Mouse (Mus musculus) hindbrain, postnatal 0 days (tissue): ENCODE data around the gene Trmt10a. TPM values are rescaled to one million over a fixed set of nuclear protein-coding genes. Genes with fewer than 3 reads are reported as not detected.
A peak's percentile ranks its signal among the peaks of the same experiment; 100 is the strongest.

Source experiments
- ATAC-seq: fragments of 200-750 bp; cut with Nextera tagmentation; 2 replicates; pipeline ENCODE4 v1.8.0; 2017; ENCODE audit warnings: mild to moderate bottlenecking, moderate TSS enrichment, moderate library complexity
- DNase-seq: peaks from one replicate; pipeline ENCODE4 v3.0.0-alpha.2; 2015; ENCODE audit warnings: low spot score
- H3K27ac ChIP-seq: fragments of 300-500 bp; sonication (generic); 2 replicates; pipeline ENCODE4 v1.5.1; 2014; ENCODE audit warnings: mild to moderate bottlenecking
- H3K27me3 ChIP-seq: fragments of 300-500 bp; sonication (generic); 2 replicates; pipeline ENCODE4 v1.6.1; 2014; ENCODE audit warnings: low read length, mixed read lengths; ENCODE audit not compliant: insufficient read depth
- H3K36me3 ChIP-seq: fragments of 300-500 bp; sonication (generic); 2 replicates; pipeline ENCODE4 v1.6.1; 2014; ENCODE audit warnings: low read length, mixed read lengths; ENCODE audit not compliant: insufficient read depth
- H3K4me1 ChIP-seq: fragments of 300-500 bp; sonication (generic); 2 replicates; pipeline ENCODE4 v1.6.1; 2014; ENCODE audit warnings: antibody characterized with exemption, low read length, mixed read lengths; ENCODE audit not compliant: insufficient read depth
- H3K4me2 ChIP-seq: fragments of 300-500 bp; sonication (generic); 2 replicates; pipeline ENCODE4 v1.6.1; 2014; ENCODE audit warnings: low read depth, mild to moderate bottlenecking, low read length, moderate library complexity, mixed read lengths
- H3K4me3 ChIP-seq: fragments of 300-500 bp; sonication (generic); 2 replicates; pipeline ENCODE4 v1.5.1; 2014; ENCODE audit warnings: low read length
- H3K9ac ChIP-seq: fragments of 300-500 bp; sonication (generic); replicated peaks from 2 replicates; pipeline ENCODE4 v1.6.1; 2014; ENCODE audit warnings: mild to moderate bottlenecking, low read length, moderate library complexity, mixed read lengths
- H3K9me3 ChIP-seq: fragments of 300-500 bp; sonication (generic); 2 replicates; pipeline ENCODE4 v1.6.1; 2016; ENCODE audit warnings: low read length, mixed read lengths
- CTCF ChIP-seq: IDR thresholded peaks from 2 replicates; pipeline ENCODE4 v1.5.1; 2016; ENCODE audit warnings: antibody characterized with exemption, control low read depth, low read depth
- WGBS: fragments of 180-500 bp; shearing (Covaris S2); extraction: QIAGEN DNeasy Blood & Tissue Kit; methylation state at CpG from one replicate; pipeline ENCODE4 v1.1.7; 2014; 5-methylcytosine and 5-hydroxymethylcytosine counted together
- polyA plus RNA-seq: library from polyadenylated mRNA; unstranded; fragments of >200 nt; fragmentation: Nextera tagmentation; extraction: Ambion mirVana; gene quantifications from 2 replicates; pipeline ENCODE4 v1.2.1, GENCODE M21; 2015
- total RNA-seq: library from RNA; depleted of rRNA; stranded (reverse); fragments of >200 nt; gene quantifications from 2 replicates; pipeline ENCODE4 v1.2.3, GENCODE M21; 2014

Gene Trmt10a
- total and polyA plus RNA-seq, 2 experiments from 2014 or later, result 3.1 to 9.3 TPM

DNA sequence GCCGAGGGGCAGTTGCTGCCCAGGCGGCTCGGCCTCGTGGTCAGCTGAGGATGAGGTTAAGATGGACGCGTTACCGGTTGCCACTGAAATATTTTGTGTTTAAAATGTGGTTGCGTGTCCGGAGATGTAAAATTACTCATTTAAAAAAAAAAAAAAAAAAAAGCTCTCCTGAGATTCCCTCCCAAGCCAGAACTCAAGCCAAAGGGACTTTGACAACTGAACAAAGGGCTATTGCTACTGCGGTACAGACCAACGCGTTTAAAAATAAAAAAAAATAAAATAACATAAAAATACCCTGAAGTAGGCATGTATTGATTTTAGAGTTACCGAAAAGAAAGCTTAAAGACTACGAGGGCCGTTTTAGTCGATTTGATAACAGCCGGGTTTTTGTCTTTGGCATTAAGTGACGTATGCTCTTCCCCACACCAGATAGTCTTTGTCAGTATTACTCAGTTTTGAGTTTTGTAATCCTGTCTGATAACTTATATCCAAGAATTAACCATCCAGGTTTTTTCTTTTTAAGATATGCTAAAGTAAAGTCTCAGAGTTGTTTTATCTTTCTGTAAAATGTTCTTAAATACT is 903 bp downstream of the Trmt10a start:
- Histone ChIP-seq H3K9ac (peak overlapping the region; percentile 59), H3K36me3 (no peaks in the 10 kb centered on the region), H3K27ac (peak overlapping the region; percentile 96), H3K27me3 (no peaks in the 10 kb centered on the region), H3K4me3 (peak overlapping the region; percentile 56), H3K4me2 (peak overlapping the region; percentile 65), H3K4me1 (peaks cover 4% of the 10 kb centered on the region; the same call in 1 of the 2 replicates), H3K9me3 (no peaks in the 10 kb centered on the region)
- TF ChIP-seq CTCF, result no peak
- ATAC-seq (no peak), DNase-seq (peak; percentile 38)
- under 1% methylated on average over 18 of the region's 18 CpGs for WGBS

DNA sequence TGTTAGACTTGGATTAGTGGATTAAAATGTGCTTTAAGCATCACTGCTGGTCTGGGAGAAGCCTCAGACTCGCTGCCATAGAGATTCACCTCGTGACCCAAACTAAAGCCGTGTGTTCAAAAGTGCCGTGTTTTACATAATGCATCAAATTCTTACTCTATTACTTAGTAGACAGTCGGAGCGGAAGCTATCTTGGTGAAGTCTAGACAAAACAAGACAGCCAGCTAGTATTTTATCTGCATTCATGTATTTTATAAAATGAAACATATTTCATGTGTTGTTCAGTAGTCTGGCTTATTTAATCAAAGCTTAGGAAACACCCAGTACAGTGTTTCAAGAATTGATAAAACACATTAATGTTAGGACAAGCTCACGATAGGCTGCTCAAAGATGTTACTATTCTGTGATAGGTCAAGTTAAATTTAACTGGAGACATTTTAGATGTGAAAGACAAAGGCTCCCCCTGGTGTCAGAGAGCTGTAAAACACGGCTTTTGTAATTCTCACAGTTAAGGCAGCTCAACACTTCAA is 1.5 kb downstream of the Trmt10a start, which contains the start of gene Mttp:
TSS of gene Mttp (minus strand) at position 327 of the 530 bp plus-strand sequence.
- H3K36me3 ChIP-seq, result no peaks in the 10 kb centered on the region
- WGBS, result 1% methylated on average over 8 of the region's 8 CpGs
- peak within 1 kb of the TSS; percentile 65 for H3K4me2 ChIP-seq
- no peaks in the 10 kb centered on the region for H3K9me3 ChIP-seq
- H3K27me3 ChIP-seq, result no peaks in the 10 kb centered on the region
- peak; percentile 80 for TF ChIP-seq CTCF
- peaks cover 4% of the 10 kb centered on the region; the same call in 1 of the 2 replicates for H3K4me1 ChIP-seq
- H3K27ac ChIP-seq, result peak within 1 kb of the TSS; percentile 96
- peak within 1 kb of the TSS; percentile 59 for H3K9ac ChIP-seq
- peak within 1 kb of the TSS; percentile 56 for H3K4me3 ChIP-seq
- DNase-seq, result peak; percentile 94
- no peak for ATAC-seq

DNA sequence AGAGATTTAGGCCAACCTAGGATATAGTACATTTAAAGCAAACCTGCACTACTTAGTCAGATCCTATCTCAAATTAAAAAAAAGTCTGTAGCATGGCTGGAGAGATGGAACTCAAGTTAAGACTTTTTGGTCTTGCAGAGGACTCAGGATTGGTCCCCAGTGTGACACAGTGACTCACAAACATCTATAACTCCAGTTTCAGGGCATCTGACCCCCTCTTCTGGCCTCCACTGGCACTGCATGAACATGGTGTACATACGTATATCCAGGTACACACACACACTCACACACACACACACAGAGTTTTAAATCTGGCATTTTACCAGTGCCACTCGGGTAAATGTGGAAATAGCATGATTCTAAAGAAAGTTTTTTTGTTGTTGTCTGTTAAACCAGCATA is 5.6 kb downstream of the Trmt10a start:
- Histone ChIP-seq H3K36me3 (peaks cover 4% of the 10 kb centered on the region; the same call in 1 of the 2 replicates), H3K9me3 (no peaks in the 10 kb centered on the region), H3K9ac (no peak overlapping the region), H3K27ac (no peak overlapping the region), H3K4me1 (no peaks in the 10 kb centered on the region), H3K27me3 (no peaks in the 10 kb centered on the region), H3K4me2 (no peak overlapping the region), H3K4me3 (no peak overlapping the region)
- TF ChIP-seq CTCF, result no peak
- DNase-seq (no peak), ATAC-seq (no peak)
- 96% methylated on average over 2 of the region's 2 CpGs for whole genome bisulfite sequencing

DNA sequence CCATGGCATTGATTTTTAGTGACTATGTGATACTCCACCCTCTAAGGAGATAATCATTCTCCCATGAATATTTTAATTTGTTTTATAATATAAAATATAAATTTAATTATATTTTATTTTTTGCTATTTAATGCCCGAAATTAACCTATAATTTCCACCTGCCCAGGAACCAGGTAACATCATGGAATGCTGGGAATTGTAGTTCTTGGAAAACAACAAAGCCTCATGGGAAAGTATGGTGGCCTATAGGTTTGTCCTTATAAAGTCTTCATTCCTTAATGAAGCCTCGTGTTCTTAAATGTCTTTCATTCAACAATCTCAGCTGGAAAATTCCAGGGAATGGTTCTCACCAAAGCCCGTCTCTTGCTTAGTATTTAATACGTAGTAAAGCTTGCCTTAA is 11.8 kb downstream of the Trmt10a start:
- H3K4me3 ChIP-seq, result no peak overlapping the region
- H3K36me3 ChIP-seq, result peaks cover 4% of the 10 kb centered on the region; the same call in 1 of the 2 replicates
- no peak overlapping the region for H3K4me2 ChIP-seq
- peak; percentile 4 for DNase-seq
- ATAC-seq, result no peak
- 90% methylated on average over 4 of the region's 4 CpGs for WGBS
- no peaks in the 10 kb centered on the region for H3K9me3 ChIP-seq
- no peaks in the 10 kb centered on the region for H3K4me1 ChIP-seq
- no peak for TF ChIP-seq CTCF
- no peak overlapping the region for H3K27ac ChIP-seq
- no peak overlapping the region for H3K9ac ChIP-seq
- H3K27me3 ChIP-seq, result no peaks in the 10 kb centered on the region

DNA sequence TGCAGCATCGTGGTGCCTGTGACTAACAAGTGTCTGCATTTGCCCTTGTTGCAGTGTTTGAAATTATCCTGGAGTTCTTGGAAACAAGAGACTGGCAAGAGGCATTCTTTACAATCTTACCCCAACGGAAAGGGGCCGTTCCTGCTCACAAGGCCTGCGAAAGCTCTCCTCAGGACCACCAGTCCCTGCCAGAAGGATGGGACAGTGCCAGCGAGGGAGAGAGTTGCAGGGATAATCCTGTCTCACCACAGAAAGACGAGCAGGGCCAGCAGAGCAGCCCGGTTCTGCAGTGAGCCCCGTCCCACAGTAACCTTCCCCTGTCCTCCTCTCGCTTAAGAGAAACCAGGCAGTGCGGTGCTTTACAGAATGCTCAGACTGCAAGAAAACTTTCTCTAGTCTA is 13.4 kb downstream of the Trmt10a start:
- H3K36me3 ChIP-seq, result peaks cover 4% of the 10 kb centered on the region; the same call in 1 of the 2 replicates
- TF ChIP-seq CTCF, result no peak
- H3K9ac ChIP-seq, result no peak overlapping the region
- peak overlapping the region; percentile 22; the same call in 1 of the 2 replicates for H3K27ac ChIP-seq
- H3K9me3 ChIP-seq, result no peaks in the 10 kb centered on the region
- DNase-seq, result peak; percentile 44
- peak; percentile 49; the same call in 1 of the 2 replicates for ATAC-seq
- no peaks in the 10 kb centered on the region for H3K4me1 ChIP-seq
- no peaks in the 10 kb centered on the region for H3K27me3 ChIP-seq
- no peak overlapping the region for H3K4me2 ChIP-seq
- WGBS, result 64% methylated on average over 10 of the region's 10 CpGs
- H3K4me3 ChIP-seq, result no peak overlapping the region

DNA sequence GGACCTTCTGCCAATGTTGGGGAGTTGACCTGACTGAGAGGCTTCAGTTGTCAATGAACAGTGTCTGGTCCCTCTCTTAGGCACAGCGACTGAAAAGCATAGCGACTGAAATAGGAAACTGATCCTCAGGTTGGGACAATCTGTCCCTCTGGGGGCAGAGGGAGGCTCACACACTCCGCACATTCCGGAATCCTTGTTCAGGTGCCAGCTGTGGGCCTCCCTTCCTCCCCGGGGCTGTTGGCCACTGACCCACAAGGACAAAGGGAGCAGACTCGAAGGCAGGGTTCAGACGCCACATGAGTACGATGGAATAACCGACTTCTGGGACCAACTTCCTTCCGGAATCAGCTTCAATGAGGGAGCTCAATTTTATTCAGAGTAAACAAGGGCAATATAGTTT is 18.4 kb downstream of the Trmt10a start:
- Histone ChIP-seq H3K9me3 (no peaks in the 10 kb centered on the region), H3K9ac (no peak overlapping the region), H3K27me3 (no peaks in the 10 kb centered on the region), H3K4me1 (no peaks in the 10 kb centered on the region), H3K36me3 (no peaks in the 10 kb centered on the region), H3K4me2 (no peak overlapping the region), H3K27ac (no peak overlapping the region), H3K4me3 (no peak overlapping the region)
- ATAC-seq (no peak), DNase-seq (no peak)
- TF ChIP-seq CTCF, result no peak
- 79% methylated on average over 10 of the region's 10 CpGs for WGBS
